Mouse (Mus musculus): ENCODE results near the gene Tuba1a.

The Tuba1a gene

GRCm38 (mm10) chr15:98953401-98954356, at the start of gene Tuba1a, which contains the start of gene Gm49450:
Gene Tuba1a (minus strand): TSS chr15:98953703.
Gene Gm49450 (minus strand): TSS chr15:98953551.
- peak; percentile 98 to 99 for DNase-seq

- DNase-seq: peak in 1 of 2 experiments; percentile 37
Measured at GRCm38 (mm10) chr15:99001451-99001931, 48.0 kb upstream of the Tuba1a start.

GRCm38 (mm10) chr15:99000535-99001283, 47.2 kb upstream of the Tuba1a start:
- peak; percentile 76 to 89 for DNase-seq

GRCm38 (mm10) chr15:98998775-98999157, 45.3 kb upstream of the Tuba1a start:
- no peak for DNase-seq

- no peak for DNase-seq
Measured at GRCm38 (mm10) chr15:98997938-98998774, 44.7 kb upstream of the Tuba1a start.

GRCm38 (mm10) chr15:98996840-98997239, 43.3 kb upstream of the Tuba1a start:
- peak; percentile 68 to 75 for DNase-seq

- DNase-seq: no peak
Measured at GRCm38 (mm10) chr15:98994957-98995520, 41.5 kb upstream of the Tuba1a start.

GRCm38 (mm10) chr15:98993865-98994264, 40.4 kb upstream of the Tuba1a start:
- DNase-seq: peak; percentile 94 to 96

- peak; percentile 98 for DNase-seq
Measured at GRCm38 (mm10) chr15:98993093-98993793, 39.7 kb upstream of the Tuba1a start.

GRCm38 (mm10) chr15:98992086-98992912, 38.8 kb upstream of the Tuba1a start:
- peak; percentile 77 to 82 for DNase-seq

GRCm38 (mm10) chr15:98991540-98992050, 38.1 kb upstream of the Tuba1a start:
- no peak for DNase-seq

GRCm38 (mm10) chr15:98990669-98991539, 37.4 kb upstream of the Tuba1a start:
- DNase-seq: peak; percentile 76 to 78

- DNase-seq: peak; percentile 4 to 43
Measured at GRCm38 (mm10) chr15:98989701-98990430, 36.4 kb upstream of the Tuba1a start.

GRCm38 (mm10) chr15:98988787-98989186, 35.3 kb upstream of the Tuba1a start:
- peak in 1 of 2 experiments; percentile 4 for DNase-seq

- DNase-seq: peak in 1 of 2 experiments; percentile 48
Measured at GRCm38 (mm10) chr15:98987661-98988181, 34.2 kb upstream of the Tuba1a start.

- DNase-seq: peak; percentile 74 to 76
Measured at GRCm38 (mm10) chr15:98987077-98987630, 33.7 kb upstream of the Tuba1a start.

GRCm38 (mm10) chr15:98985982-98986715, 32.6 kb upstream of the Tuba1a start:
- peak in 1 of 2 experiments; percentile 57 for DNase-seq

Measured in cerebellum, postnatal 10 days (tissue).